Mouse (Mus musculus) hindbrain, embryonic 10.5 days (tissue): ENCODE measurements at regions not wholly inside any gene's neighbourhood (a gene's known extent, or its start where the extent isn't known, plus 50 kb on each side); places are given as distances from the start of the nearest gene placed in this dataset.

Source experiments
- DNase-seq: peaks from one replicate; pipeline ENCODE4 v3.0.0-alpha.2; 2017; ENCODE audit warnings: low spot score
- H3K27ac ChIP-seq: fragments of 300-500 bp; sonication (generic); 2 replicates; pipeline ENCODE4 v1.5.1; 2016; ENCODE audit warnings: mild to moderate bottlenecking, moderate library complexity
- H3K27me3 ChIP-seq: fragments of 300-500 bp; sonication (generic); 2 replicates; pipeline ENCODE4 v1.6.1; 2016; ENCODE audit warnings: mild to moderate bottlenecking; ENCODE audit not compliant: poor library complexity, insufficient read depth, severe bottlenecking
- H3K36me3 ChIP-seq: fragments of 300-500 bp; sonication (generic); 2 replicates; pipeline ENCODE4 v1.6.1; 2016; ENCODE audit warnings: mild to moderate bottlenecking, moderate library complexity
- H3K4me1 ChIP-seq: fragments of 300-500 bp; sonication (generic); replicated peaks from 2 replicates; pipeline ENCODE4 v1.6.1; 2016; ENCODE audit warnings: mild to moderate bottlenecking
- H3K4me3 ChIP-seq: fragments of 300-500 bp; sonication (generic); 2 replicates; pipeline ENCODE4 v1.5.1; 2016; ENCODE audit warnings: mild to moderate bottlenecking, moderate library complexity
- H3K9me3 ChIP-seq: fragments of 300-500 bp; sonication (generic); 2 replicates; pipeline ENCODE4 v1.6.1; 2016; ENCODE audit warnings: mild to moderate bottlenecking, moderate library complexity
- WGBS: fragments of 180-500 bp; shearing (Covaris S2); methylation state at CpG from one replicate; pipeline ENCODE4 v1.1.7; 2016; 5-methylcytosine and 5-hydroxymethylcytosine counted together

- H3K9me3 ChIP-seq = no peaks in the 10 kb centered on the region
- H3K27ac ChIP-seq = no peak overlapping the region
- H3K4me1 ChIP-seq = no peaks in the 10 kb centered on the region
- no peak for DNase-seq
- no peaks in the 10 kb centered on the region for H3K36me3 ChIP-seq
- H3K4me3 ChIP-seq = no peak overlapping the region
- no peaks in the 10 kb centered on the region for H3K27me3 ChIP-seq
- WGBS = 93% methylated on average over 3 of the region's 3 CpGs
Observed at GRCm38 (mm10) chr14:29879283-29879682, 88.8 kb upstream of the Selenok start.

- H3K4me1 ChIP-seq = no peaks in the 10 kb centered on the region
- no peak overlapping the region for H3K27ac ChIP-seq
- WGBS = 83% methylated on average over 11 of the region's 11 CpGs
- H3K27me3 ChIP-seq = no peaks in the 10 kb centered on the region
- no peak overlapping the region for H3K4me3 ChIP-seq
- no peak for DNase-seq
- H3K36me3 ChIP-seq = no peaks in the 10 kb centered on the region
- H3K9me3 ChIP-seq = no peaks in the 10 kb centered on the region
Observed at GRCm38 (mm10) chr14:29882666-29883344, 85.3 kb upstream of the Selenok start.

- no peak for DNase-seq
- H3K4me1 ChIP-seq = 0 out of 2 replicates have a peak, but pooled peaks cover 4% of the 10 kb centered on the region
- WGBS = 88% methylated on average over 2 of the region's 2 CpGs
- H3K4me3 ChIP-seq = no peak overlapping the region
- H3K36me3 ChIP-seq = no peaks in the 10 kb centered on the region
- no peaks in the 10 kb centered on the region for H3K9me3 ChIP-seq
- no peak overlapping the region for H3K27ac ChIP-seq
- H3K27me3 ChIP-seq = no peaks in the 10 kb centered on the region
Observed at GRCm38 (mm10) chr14:29895332-29895988, 72.6 kb upstream of the Selenok start.

GRCm38 (mm10) chr14:29895989-29896675, 72.0 kb upstream of the Selenok start:
- Histone ChIP-seq H3K4me3 (no peak overlapping the region), H3K9me3 (no peaks in the 10 kb centered on the region), H3K4me1 (0 out of 2 replicates have a peak, but pooled peaks cover 4% of the 10 kb centered on the region), H3K27ac (no peak overlapping the region), H3K36me3 (no peaks in the 10 kb centered on the region), H3K27me3 (no peaks in the 10 kb centered on the region)
- no peak for DNase-seq
- WGBS = 80% methylated on average over 6 of the region's 6 CpGs

GRCm38 (mm10) chr14:29900931-29901330, 67.2 kb upstream of the Selenok start:
- Histone ChIP-seq H3K4me3 (no peak overlapping the region), H3K27me3 (no peaks in the 10 kb centered on the region), H3K36me3 (no peaks in the 10 kb centered on the region), H3K27ac (no peak overlapping the region), H3K9me3 (no peaks in the 10 kb centered on the region), H3K4me1 (no peaks in the 10 kb centered on the region)
- DNase-seq = no peak
- 85% methylated on average over 6 of the region's 6 CpGs for WGBS

- no peak for DNase-seq
- Histone ChIP-seq H3K4me3 (no peak overlapping the region), H3K4me1 (peaks cover 5% of the 10 kb centered on the region), H3K36me3 (no peaks in the 10 kb centered on the region), H3K27ac (no peak overlapping the region), H3K27me3 (no peaks in the 10 kb centered on the region), H3K9me3 (no peaks in the 10 kb centered on the region)
- 81% methylated on average over 3 of the region's 3 CpGs for WGBS
Observed at GRCm38 (mm10) chr14:29903574-29903973, 64.5 kb upstream of the Selenok start.

GRCm38 (mm10) chr14:29904856-29905255, 63.3 kb upstream of the Selenok start:
- Histone ChIP-seq H3K27ac (no peak overlapping the region), H3K4me3 (no peak overlapping the region), H3K27me3 (no peaks in the 10 kb centered on the region), H3K4me1 (peaks cover 5% of the 10 kb centered on the region), H3K36me3 (no peaks in the 10 kb centered on the region), H3K9me3 (no peaks in the 10 kb centered on the region)
- no peak for DNase-seq
- WGBS = 82% methylated on average over 6 of the region's 6 CpGs

- Histone ChIP-seq H3K27me3 (no peaks in the 10 kb centered on the region), H3K4me1 (peaks cover 5% of the 10 kb centered on the region), H3K9me3 (no peaks in the 10 kb centered on the region), H3K36me3 (no peaks in the 10 kb centered on the region), H3K27ac (no peak overlapping the region), H3K4me3 (no peak overlapping the region)
- no peak for DNase-seq
- 63% methylated on average over 8 of the region's 8 CpGs for WGBS
Observed at GRCm38 (mm10) chr14:29909741-29910140, 58.4 kb upstream of the Selenok start.
